Mouse (Mus musculus): ENCODE data around the gene Trmu.

GRCm38 (mm10) chr15:85919191-85919891 lies 40.2 kb downstream of the Trmu start:
- TF ChIP-seq CTCF (IDR thresholded peaks at IDR 0.05) (no peak), EP300 (IDR thresholded peaks at IDR 0.05) (no peak)

Measured in lung, postnatal 0 days (tissue).